Mouse (Mus musculus): ENCODE measurements around the gene Itih5.

The Itih5 gene

DNA sequence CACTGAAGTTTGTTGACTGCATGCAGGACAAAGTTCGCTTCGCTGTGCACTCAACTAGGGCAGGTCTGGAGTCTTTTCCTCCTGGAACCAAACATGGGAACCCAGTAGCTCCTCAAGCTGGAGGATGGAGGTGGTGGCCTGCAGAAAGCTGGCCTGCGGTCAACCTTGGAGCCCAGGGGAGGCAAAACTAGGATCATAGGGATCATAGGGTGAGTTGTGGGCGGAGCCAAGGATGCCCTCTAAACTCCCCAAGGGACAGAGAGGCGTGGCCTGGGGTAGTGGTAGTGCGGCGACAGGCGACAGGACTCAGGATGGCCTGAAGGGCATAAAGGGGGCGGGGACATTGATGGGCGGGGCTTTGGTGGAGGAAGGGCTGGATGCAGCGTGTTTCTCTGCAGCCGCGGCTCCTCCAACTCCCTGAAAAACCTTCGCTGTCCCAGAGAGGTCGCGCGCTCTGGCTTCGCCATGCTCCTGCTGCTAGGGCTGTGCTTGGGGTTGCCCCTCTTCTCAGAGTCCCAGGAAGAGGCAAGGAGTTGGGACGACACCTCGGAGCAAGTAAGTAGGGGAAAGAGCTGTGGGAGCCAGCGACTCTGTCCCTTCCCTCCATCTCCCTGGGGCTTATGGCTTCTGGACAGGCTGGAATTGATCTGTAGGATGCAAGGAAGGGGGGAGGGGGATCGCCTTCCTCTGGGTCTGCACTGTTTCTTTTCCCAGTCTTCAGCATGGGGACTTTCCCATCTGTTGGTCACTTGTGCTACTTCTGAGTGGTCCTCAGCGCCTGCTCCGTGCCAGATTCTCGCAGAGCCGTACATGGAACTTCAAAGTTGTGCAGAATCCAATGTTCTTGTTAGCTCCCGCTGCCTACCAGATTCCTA, at the start of gene Itih5:
TSS of gene Itih5 (plus strand) at position 371 of the 875 bp plus-strand sequence.
- DNase-seq (ENCODE audit: low spot score) = no peak

- no peak for DNase-seq (ENCODE audit: low spot score)
Measured at GRCm38 (mm10) chr2:10108535-10109189, 44.7 kb upstream of the Itih5 start.

DNA sequence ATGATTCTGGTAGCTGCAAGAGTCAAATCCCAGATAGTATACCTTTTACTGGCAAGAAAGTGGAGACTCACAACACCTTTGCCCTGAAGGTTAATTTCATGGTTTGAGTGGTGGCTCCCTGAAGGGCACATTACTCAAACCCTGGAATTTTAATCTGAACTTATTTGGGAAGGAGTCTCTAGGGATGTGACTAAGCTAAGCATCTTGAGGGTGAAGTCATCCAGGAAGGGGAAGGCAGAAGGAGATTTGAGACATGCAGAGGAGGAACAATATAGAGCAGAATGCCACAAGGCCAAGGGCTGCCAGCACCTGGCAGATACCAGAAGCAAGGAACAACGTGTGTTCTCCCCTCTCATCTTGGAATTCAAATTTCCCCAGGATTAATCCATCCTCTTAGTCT, 34.6 kb upstream of the Itih5 start:
- DNase-seq (ENCODE audit: low spot score) = no peak

DNA sequence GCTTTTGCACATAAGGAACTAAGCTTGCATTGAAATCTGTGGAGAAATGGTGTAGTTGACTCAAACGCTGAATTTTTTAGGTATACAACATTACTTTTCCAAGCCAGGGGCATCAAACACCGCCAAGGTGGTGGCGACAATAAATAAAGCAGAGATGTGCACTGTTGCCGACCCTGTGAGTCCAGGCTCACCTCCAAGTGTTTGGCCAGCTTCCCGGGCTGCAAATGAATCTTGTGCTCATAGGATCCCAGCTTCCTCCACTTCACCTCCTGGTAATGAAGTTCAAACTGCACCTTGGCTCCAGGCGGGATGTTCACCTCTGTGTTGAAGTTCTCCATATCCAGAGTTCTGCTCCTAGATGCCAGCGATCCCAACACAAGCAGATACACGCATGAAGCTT, 34.1 kb upstream of the Itih5 start:
- no peak for DNase-seq (ENCODE audit: low spot score)

- DNase-seq (ENCODE audit: low spot score) = no peak
Measured at GRCm38 (mm10) chr2:10121826-10122225, 31.5 kb upstream of the Itih5 start.

- no peak for DNase-seq (ENCODE audit: low spot score)
Measured at GRCm38 (mm10) chr2:10126122-10126521, 27.2 kb upstream of the Itih5 start.

- no peak for DNase-seq (ENCODE audit: low spot score)
Measured at GRCm38 (mm10) chr2:10127471-10127870, 25.9 kb upstream of the Itih5 start.

GRCm38 (mm10) chr2:10128571-10128970, 24.8 kb upstream of the Itih5 start:
- no peak for DNase-seq (ENCODE audit: low spot score)

- DNase-seq (ENCODE audit: low spot score) = no peak
Measured at GRCm38 (mm10) chr2:10130341-10130990, 22.9 kb upstream of the Itih5 start.

DNA sequence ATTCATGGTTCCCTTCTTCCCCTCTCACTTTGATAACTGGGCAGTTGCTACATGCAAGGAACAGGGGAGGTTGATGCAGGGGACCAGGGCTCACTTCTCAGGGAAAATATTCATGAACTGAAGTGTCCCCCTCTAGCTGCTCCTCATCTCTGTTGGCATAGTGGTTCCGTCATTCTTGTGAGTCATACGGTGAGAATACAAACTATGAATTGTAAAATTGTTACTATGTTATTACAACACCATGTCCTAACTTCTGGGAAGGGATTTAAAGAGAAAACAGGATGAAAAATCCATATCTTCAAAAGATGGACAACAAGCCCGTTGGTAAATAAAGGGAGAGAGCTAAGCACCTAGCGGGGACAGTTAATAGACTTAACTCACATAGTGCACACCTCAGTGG, 22.1 kb upstream of the Itih5 start, which contains the start of gene Itih2:
TSS of gene Itih2 (minus strand) at position 101 of the 400 bp plus-strand sequence.
- DNase-seq (ENCODE audit: low spot score) = no peak

DNA sequence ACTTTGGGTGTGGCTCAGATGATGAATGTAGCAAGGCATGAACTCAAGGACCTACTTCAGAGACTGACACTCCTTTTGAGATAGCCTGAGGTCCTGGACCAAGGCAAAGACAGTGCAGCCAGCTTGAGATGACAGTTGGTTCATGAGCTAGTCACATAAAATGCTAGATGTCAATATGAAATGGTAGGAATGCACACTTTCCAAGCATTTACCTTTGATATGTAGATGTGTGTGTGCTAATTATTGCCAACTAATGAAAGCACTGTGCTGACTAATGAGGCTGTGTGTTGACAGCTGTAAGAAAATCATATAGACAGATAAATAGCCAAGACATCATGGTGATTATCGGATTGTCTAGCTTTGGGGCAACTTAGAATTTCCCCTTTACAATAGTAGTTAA, 21.2 kb upstream of the Itih5 start:
- no peak for DNase-seq (ENCODE audit: low spot score)

DNA sequence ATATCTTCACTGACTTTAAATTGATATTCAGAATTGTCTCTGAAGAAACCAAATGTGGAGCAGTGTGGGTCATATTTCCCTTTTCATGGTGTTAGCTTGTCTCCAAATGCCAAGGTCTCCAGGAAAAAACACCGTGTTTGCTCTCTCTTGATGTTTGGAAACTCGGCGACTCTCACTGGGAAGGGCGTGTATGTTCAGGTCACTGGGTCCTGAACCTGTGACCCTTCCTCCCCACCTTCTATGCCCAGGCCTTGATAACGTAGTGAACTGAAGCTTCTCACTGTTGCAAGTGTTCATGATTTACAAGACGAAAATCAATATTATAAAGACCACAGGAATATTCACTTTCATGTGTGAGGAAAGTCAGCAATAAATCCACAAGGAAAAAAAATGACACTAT, 19.4 kb upstream of the Itih5 start:
- DNase-seq (ENCODE audit: low spot score) = no peak

GRCm38 (mm10) chr2:10137320-10137719, 16.1 kb upstream of the Itih5 start:
- no peak for DNase-seq (ENCODE audit: low spot score)

GRCm38 (mm10) chr2:10140456-10140855, 12.9 kb upstream of the Itih5 start:
- DNase-seq (ENCODE audit: low spot score) = no peak

GRCm38 (mm10) chr2:10142472-10143454, 10.6 kb upstream of the Itih5 start:
- DNase-seq (ENCODE audit: low spot score) = peak; percentile 22

GRCm38 (mm10) chr2:10145514-10145913, 7.9 kb upstream of the Itih5 start:
- no peak for DNase-seq (ENCODE audit: low spot score)

DNA sequence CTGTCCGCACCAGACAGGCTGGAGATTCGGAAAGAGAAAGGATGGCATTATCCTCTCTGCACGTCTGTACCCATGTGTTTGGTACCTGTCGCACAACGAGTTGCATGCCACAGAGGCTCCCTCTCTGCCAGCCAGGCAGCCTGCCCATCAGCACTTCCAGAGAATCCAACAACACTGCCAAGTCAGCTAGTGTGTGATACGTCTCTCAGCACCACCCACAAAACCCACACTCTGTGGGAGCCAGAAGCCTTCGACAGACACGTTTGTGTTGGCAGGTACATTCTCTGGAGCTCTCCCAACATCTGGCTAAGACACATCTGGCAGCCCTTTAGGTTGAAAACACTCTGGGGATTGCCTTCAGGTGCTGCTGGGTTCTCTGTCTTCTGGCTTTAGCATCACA, 6.2 kb upstream of the Itih5 start:
- DNase-seq (ENCODE audit: low spot score) = no peak

DNA sequence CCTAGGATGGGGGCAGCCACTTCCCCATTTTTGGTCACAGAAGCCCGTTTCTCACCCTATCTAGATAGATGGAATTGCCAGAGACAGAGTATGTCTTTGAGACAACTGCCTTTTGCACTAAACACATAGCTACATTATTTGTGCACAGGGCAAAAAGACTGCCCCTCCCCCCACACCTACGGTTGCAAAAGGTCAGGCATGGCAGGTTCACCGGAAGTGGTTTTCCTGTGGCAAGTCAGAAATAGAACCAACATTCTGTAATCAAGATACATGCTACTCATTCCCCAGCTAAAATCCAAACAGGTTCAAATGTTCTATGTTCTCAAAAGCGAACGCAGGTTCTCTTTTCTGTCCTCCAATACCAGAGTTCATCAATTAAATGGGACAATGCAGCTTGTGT, 781 bp upstream of the Itih5 start:
- no peak for DNase-seq (ENCODE audit: low spot score)

GRCm38 (mm10) chr2:10157184-10157583, 3.8 kb downstream of the Itih5 start:
- no peak for DNase-seq (ENCODE audit: low spot score)

GRCm38 (mm10) chr2:10162011-10162410, 8.6 kb downstream of the Itih5 start:
- no peak for DNase-seq (ENCODE audit: low spot score)

DNA sequence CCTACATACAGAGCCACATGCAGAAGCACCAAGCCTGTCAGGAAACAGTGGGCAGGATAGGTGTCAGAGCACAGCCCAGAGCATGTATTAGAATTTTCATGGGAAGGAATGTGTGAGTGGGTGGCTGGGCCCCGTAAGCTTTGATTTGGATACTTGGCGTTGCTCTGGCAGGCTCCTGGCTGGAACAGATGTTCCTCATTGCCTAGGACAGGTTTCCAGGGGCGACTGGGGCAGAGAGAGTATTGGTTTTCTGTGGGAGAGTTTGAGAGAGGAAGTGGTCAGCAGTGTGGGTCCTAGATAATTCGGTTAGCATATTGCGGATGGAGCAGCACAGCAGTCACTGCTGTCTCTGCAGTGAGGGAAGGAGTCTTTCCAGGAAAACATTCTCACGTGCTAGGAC, 13.3 kb downstream of the Itih5 start:
- no peak for DNase-seq (ENCODE audit: low spot score)

DNA sequence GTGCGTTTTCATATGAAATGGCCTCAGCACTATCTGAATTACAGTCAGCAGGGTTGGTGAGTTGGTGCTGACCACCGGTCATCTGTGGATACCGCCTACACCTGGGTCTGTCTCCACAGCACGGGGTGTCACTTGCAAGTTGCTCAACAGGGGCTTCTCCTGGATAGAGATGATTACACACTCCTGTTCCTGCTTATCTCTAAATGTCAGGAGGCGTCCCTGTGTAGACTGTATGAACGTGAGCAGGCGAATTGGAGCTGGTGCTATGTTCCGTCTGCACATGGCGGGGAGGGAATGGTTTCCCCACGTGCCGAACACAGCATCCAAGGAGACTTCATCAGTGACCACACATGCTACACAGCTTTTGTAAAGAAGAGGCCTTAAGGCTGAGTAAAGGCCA, 13.9 kb downstream of the Itih5 start:
- no peak for DNase-seq (ENCODE audit: low spot score)
